Mouse (Mus musculus): ENCODE measurements around the gene Gm10644. TPM values are rescaled to one million over a fixed set of nuclear protein-coding genes. Genes with fewer than 3 reads are reported as not detected.

Gene Gm10644
- polyA plus RNA-seq, 1 experiment from 2014 or later: 0.85 TPM

DNA sequence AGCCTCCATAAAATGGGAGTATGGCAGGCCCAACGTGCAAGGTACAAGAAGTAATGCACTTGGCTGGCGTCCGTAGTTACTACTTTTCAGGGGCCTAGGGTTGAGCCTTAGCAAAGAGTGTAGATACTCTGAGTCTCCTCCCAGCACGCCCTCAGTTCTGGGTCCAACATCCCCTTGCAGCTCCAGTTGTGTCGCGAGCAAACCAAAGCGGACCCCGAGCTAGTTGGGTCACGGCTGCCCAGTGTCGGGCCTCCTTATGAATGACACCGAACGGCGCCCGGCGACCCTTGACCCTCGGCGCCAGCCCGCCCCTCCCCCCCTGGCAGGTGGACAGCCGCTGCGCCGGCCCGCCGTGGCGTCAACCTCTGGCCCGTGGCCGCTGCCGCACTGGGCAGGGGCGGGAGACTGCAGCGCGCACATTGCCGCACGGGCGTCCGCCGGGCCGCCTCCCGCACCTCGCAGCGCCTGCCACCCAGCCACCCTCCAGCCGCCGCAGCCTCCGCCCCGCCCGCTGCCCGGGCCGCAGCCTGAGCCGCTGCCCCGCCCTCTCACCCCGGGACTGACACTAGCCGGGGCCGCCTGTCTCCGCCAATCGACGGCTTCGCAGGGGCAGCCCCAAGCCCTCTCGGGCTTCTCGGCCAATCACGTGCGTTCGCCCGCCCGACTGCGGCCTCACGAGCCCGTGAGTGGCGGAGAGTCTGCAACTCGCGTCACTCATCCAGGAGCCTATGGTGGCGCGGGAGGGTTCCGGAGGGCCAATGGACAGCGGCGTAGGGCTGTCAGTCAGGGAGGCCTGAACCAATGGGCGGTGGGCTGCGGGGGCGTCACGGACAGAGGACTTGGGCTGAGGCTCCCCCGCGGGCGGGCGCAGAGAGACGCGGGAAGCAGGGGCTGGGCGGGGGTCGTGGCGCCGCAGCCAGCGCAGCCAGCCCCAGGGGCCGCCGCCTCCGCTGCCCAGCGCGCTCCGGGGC lies 17.4 kb upstream of the Gm10644 start, which contains the start of gene Prkaca:
Gene Prkaca, plus strand, starts transcription at position 844 of the 971 bp plus-strand sequence.
- Histone ChIP-seq H3K36me3 (ENCODE audit: insufficient read depth, low read length) (peaks cover 14% of the 10 kb centered on the region; the same call in 1 of the 2 replicates), H3K9me3 (ENCODE audit: low read length) (no peaks in the 10 kb centered on the region), H3K4me3 (ENCODE audit: low read length) (peak within 1 kb of the TSS; percentile 93), H3K4me1 (ENCODE audit: insufficient read depth, low read length) (peaks cover 25% of the 10 kb centered on the region), H3K27ac (ENCODE audit: low read length) (peak within 1 kb of the TSS; percentile 74), H3K4me2 (replicated peaks; ENCODE audit: low read depth, low read length) (peak within 1 kb of the TSS; percentile 88), H3K27me3 (ENCODE audit: insufficient read depth, low read length) (no peaks in the 10 kb centered on the region), H3K9ac (replicated peaks; ENCODE audit: low read length) (peak within 1 kb of the TSS; percentile 90)
- 0% methylated on average over 72 of the region's 94 CpGs for WGBS
- ATAC-seq (ENCODE audit: low FRiP score, low TSS enrichment): peak; percentile 100

DNA sequence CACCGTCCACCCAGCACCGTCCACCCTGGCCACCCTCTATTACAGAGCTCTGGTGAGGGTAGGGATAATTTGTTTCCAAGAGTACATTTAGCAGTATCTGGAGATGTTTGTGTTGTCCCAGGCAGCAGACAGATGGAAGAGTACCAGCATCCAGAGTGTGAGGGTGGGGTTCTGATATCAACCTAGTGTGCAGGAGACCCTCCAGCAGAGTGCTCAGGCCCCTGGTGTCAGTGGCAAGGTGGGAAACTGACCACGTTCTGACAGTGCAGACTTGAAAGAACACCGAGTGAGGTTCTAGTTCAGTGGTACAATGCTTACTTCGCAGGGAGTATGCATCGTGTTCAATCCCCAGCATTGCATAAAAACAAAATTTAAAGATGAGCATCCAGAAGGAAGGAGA lies 16.7 kb upstream of the Gm10644 start:
- WGBS: 74% methylated on average over 6 of the region's 6 CpGs
- H3K4me3 ChIP-seq (ENCODE audit: low read length): peak overlapping the region; percentile 93
- H3K27ac ChIP-seq (ENCODE audit: low read length): peak overlapping the region; percentile 74; the same call in 1 of the 2 replicates
- H3K27me3 ChIP-seq (ENCODE audit: insufficient read depth, low read length): no peaks in the 10 kb centered on the region
- peak overlapping the region; percentile 88 for H3K4me2 ChIP-seq (replicated peaks; ENCODE audit: low read depth, low read length)
- H3K36me3 ChIP-seq (ENCODE audit: insufficient read depth, low read length): peaks cover 18% of the 10 kb centered on the region; the same call in 1 of the 2 replicates
- peaks cover 18% of the 10 kb centered on the region for H3K4me1 ChIP-seq (ENCODE audit: insufficient read depth, low read length)
- H3K9ac ChIP-seq (replicated peaks; ENCODE audit: low read length): peak overlapping the region; percentile 78
- ATAC-seq (ENCODE audit: low FRiP score, low TSS enrichment): no peak
- no peaks in the 10 kb centered on the region for H3K9me3 ChIP-seq (ENCODE audit: low read length)

DNA sequence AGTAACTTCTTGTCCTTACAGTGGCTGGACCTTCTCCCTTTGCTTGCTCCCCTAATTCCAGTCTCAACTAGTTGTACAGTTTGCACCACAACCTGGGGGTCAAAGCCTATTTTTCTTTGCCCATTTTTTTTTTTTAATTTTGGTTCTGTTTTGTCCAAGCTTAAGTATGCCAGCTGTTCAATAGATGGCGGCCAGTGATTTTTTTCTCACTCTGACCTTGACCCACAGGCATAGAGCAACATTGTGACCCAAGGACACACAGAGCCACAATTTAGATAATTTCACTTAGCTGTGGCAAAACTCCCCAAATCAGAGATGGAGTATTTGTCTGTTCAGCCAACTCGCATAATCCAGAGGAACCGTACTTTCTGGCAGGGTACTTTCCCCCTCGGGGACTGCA lies 16.1 kb upstream of the Gm10644 start:
- ATAC-seq (ENCODE audit: low FRiP score, low TSS enrichment): no peak
- Histone ChIP-seq H3K36me3 (ENCODE audit: insufficient read depth, low read length) (peaks cover 18% of the 10 kb centered on the region; the same call in 1 of the 2 replicates), H3K27me3 (ENCODE audit: insufficient read depth, low read length) (no peaks in the 10 kb centered on the region), H3K4me1 (ENCODE audit: insufficient read depth, low read length) (peaks cover 18% of the 10 kb centered on the region), H3K9ac (replicated peaks; ENCODE audit: low read length) (no peak overlapping the region), H3K27ac (ENCODE audit: low read length) (no peak overlapping the region), H3K4me2 (replicated peaks; ENCODE audit: low read depth, low read length) (no peak overlapping the region), H3K4me3 (ENCODE audit: low read length) (no peak overlapping the region), H3K9me3 (ENCODE audit: low read length) (no peaks in the 10 kb centered on the region)
- WGBS: 92% methylated on average over 4 of the region's 4 CpGs

DNA sequence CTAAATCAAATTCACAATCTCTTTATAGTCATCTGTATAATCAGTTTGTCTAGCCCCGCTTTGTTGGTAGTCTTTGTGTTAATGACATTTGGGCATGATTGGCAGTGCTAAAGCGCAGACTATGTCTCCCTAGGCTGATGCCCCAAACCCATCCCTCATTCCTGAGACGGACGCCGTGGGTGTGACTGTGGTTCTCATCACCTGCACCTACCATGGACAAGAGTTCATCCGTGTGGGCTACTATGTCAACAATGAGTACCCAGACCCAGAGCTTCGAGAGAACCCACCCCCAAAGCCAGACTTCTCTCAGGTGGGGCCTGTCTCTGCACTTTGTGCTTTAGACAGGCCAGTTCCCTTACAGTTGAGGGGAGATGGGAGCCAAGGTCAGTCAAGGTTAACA lies 12.7 kb upstream of the Gm10644 start:
- Histone ChIP-seq H3K36me3 (ENCODE audit: insufficient read depth, low read length) (peaks cover 23% of the 10 kb centered on the region; the same call in 1 of the 2 replicates), H3K4me1 (ENCODE audit: insufficient read depth, low read length) (peaks cover 5% of the 10 kb centered on the region; the same call in 1 of the 2 replicates), H3K4me2 (replicated peaks; ENCODE audit: low read depth, low read length) (no peak overlapping the region), H3K9me3 (ENCODE audit: low read length) (no peaks in the 10 kb centered on the region), H3K27me3 (ENCODE audit: insufficient read depth, low read length) (no peaks in the 10 kb centered on the region), H3K27ac (ENCODE audit: low read length) (no peak overlapping the region), H3K9ac (replicated peaks; ENCODE audit: low read length) (no peak overlapping the region), H3K4me3 (ENCODE audit: low read length) (no peak overlapping the region)
- WGBS: 90% methylated on average over 7 of the region's 7 CpGs
- ATAC-seq (ENCODE audit: low FRiP score, low TSS enrichment): no peak

DNA sequence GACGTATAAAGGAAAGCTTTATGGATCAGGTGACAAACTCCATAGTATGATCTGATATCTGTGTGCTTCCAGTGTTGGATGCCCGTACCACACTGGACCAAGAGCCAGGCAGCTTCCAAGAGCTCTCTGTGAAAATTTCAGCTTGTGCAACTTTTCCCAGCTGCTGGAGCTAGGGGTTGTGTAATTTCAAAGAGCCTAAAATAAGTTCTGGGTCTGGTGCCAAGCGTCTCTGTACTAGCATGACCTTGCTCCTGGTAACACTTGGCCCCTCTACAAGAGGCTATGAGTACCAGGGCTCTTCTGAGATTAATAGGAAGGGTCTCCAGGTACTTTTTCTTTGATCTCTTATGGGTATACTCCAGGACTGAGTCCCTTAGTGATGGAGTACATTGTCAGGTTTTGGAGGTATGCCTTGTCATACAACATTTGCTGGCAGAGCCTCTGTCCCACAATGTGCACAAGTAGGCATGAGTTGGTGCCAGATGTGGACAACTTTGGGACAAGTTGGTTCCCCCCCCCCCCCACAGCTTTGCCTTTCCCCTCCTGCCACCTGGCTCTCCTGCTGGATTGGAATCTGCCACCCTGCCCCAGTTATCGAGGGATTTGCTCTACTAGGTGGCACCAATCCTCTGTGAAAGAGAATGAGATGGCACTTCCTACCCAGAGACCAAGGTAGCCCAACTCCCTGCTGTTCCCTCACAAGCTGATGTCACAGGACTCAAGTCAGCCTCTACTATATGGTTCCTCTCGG lies 9.2 kb upstream of the Gm10644 start:
- Histone ChIP-seq H3K9me3 (ENCODE audit: low read length) (no peaks in the 10 kb centered on the region), H3K4me3 (ENCODE audit: low read length) (no peak overlapping the region), H3K27ac (ENCODE audit: low read length) (no peak overlapping the region), H3K4me1 (ENCODE audit: insufficient read depth, low read length) (no peaks in the 10 kb centered on the region), H3K9ac (replicated peaks; ENCODE audit: low read length) (no peak overlapping the region), H3K27me3 (ENCODE audit: insufficient read depth, low read length) (no peaks in the 10 kb centered on the region), H3K36me3 (ENCODE audit: insufficient read depth, low read length) (peaks cover 16% of the 10 kb centered on the region; the same call in 1 of the 2 replicates), H3K4me2 (replicated peaks; ENCODE audit: low read depth, low read length) (no peak overlapping the region)
- no peak for ATAC-seq (ENCODE audit: low FRiP score, low TSS enrichment)
- WGBS: 89% methylated on average over 5 of the region's 5 CpGs

DNA sequence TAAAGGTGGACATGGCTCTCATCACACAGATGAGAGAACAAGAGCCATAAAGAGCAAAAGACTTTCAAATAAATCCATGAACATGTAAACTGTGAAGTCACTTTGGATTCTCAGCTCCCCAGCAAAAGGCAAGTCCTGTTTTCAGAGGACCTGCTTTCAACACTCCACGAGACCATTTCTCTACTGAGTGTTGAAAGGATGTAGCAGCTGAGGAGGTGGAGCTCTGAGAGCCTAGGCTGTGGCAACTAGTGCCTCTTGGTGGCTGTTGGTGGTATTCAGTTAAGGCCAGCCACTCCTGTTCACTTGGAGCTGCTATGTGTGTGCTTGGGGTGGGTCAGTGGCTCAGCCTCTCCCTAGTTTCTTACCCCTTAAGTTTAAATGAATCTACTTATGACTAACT lies 1.8 kb upstream of the Gm10644 start:
- no peak for ATAC-seq (ENCODE audit: low FRiP score, low TSS enrichment)
- Histone ChIP-seq H3K4me3 (ENCODE audit: low read length) (peak overlapping the region; percentile 84), H3K27ac (ENCODE audit: low read length) (no peak overlapping the region), H3K36me3 (ENCODE audit: insufficient read depth, low read length) (no peaks in the 10 kb centered on the region), H3K4me1 (ENCODE audit: insufficient read depth, low read length) (peaks cover 18% of the 10 kb centered on the region), H3K27me3 (ENCODE audit: insufficient read depth, low read length) (no peaks in the 10 kb centered on the region), H3K9ac (replicated peaks; ENCODE audit: low read length) (peak overlapping the region; percentile 72; the same call in 1 of the 2 replicates), H3K9me3 (ENCODE audit: low read length) (no peaks in the 10 kb centered on the region), H3K4me2 (replicated peaks; ENCODE audit: low read depth, low read length) (peak overlapping the region; percentile 85)
- WGBS: 46% methylated on average over 1 of the region's 1 CpGs

DNA sequence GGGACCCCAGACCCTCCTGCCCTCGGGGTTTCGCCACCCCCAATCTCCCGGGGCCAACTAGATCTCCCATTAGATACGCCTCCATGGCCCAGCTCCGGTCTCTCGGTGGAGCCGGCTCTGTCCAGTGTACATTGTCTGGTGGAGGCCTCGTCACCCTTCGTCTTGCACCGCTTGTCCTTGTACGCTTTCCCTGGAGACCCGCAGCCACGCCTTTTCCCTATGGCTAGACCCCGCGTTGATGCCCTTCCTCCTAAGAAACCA lies 883 bp upstream of the Gm10644 start:
- Histone ChIP-seq H3K4me1 (ENCODE audit: insufficient read depth, low read length) (peaks cover 18% of the 10 kb centered on the region), H3K9me3 (ENCODE audit: low read length) (no peaks in the 10 kb centered on the region), H3K36me3 (ENCODE audit: insufficient read depth, low read length) (no peaks in the 10 kb centered on the region), H3K27me3 (ENCODE audit: insufficient read depth, low read length) (no peaks in the 10 kb centered on the region), H3K4me3 (ENCODE audit: low read length) (peak overlapping the region; percentile 84), H3K27ac (ENCODE audit: low read length) (no peak overlapping the region), H3K9ac (replicated peaks; ENCODE audit: low read length) (peak overlapping the region; percentile 72), H3K4me2 (replicated peaks; ENCODE audit: low read depth, low read length) (peak overlapping the region; percentile 85)
- no peak for ATAC-seq (ENCODE audit: low FRiP score, low TSS enrichment)
- under 1% methylated on average over 15 of the region's 15 CpGs for WGBS

DNA sequence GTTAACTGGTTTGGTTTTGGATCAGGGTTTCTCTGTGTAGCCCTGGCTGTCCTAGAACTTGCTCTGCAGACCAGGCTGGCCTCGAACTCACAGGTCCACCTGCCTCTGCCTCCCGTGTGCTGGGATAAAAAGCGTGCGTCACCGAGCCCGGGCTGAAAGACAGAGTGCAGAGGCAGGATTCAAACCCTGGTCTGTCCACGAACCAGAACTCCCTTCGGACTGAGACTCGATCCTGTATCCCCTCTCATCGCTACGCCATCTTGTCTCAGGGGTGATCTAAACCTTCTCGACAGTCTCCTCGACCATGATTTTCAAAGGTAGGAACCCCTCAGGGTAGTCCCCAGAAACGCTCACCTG lies 278 bp downstream of the Gm10644 start:
- no peak overlapping the region for H3K27ac ChIP-seq (ENCODE audit: low read length)
- H3K9ac ChIP-seq (replicated peaks; ENCODE audit: low read length): peak overlapping the region; percentile 64
- WGBS: under 1% methylated on average over 14 of the region's 14 CpGs
- H3K4me3 ChIP-seq (ENCODE audit: low read length): peak overlapping the region; percentile 84
- no peaks in the 10 kb centered on the region for H3K9me3 ChIP-seq (ENCODE audit: low read length)
- no peaks in the 10 kb centered on the region for H3K36me3 ChIP-seq (ENCODE audit: insufficient read depth, low read length)
- H3K4me1 ChIP-seq (ENCODE audit: insufficient read depth, low read length): peaks cover 18% of the 10 kb centered on the region
- no peaks in the 10 kb centered on the region for H3K27me3 ChIP-seq (ENCODE audit: insufficient read depth, low read length)
- peak overlapping the region; percentile 63 for H3K4me2 ChIP-seq (replicated peaks; ENCODE audit: low read depth, low read length)
- ATAC-seq (ENCODE audit: low FRiP score, low TSS enrichment): no peak

DNA sequence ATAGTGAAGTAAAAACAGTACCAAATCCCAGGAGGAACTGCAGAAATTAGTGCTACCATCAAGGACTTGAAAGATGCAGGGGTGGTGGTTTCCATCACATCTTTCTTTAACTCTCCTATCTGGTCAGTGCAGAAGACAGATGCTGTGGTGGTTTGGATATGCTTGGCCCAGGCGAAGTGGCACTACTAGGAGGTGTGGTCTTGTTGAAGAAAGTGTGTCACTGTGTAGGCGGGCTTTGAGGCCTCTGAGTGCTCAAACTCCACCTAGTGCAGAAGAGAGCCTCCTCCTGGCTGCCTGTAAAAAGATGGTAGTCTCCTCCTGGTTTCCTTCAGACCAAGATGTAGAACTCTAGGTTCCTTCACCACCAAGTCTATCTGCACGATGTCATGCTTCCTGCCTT lies 9.5 kb downstream of the Gm10644 start:
- Histone ChIP-seq H3K4me2 (replicated peaks; ENCODE audit: low read depth, low read length) (no peak overlapping the region), H3K4me1 (ENCODE audit: insufficient read depth, low read length) (no peaks in the 10 kb centered on the region), H3K27me3 (ENCODE audit: insufficient read depth, low read length) (no peaks in the 10 kb centered on the region), H3K4me3 (ENCODE audit: low read length) (no peak overlapping the region), H3K36me3 (ENCODE audit: insufficient read depth, low read length) (no peaks in the 10 kb centered on the region), H3K9me3 (ENCODE audit: low read length) (no peaks in the 10 kb centered on the region), H3K9ac (replicated peaks; ENCODE audit: low read length) (no peak overlapping the region), H3K27ac (ENCODE audit: low read length) (no peak overlapping the region)
- no peak for ATAC-seq (ENCODE audit: low FRiP score, low TSS enrichment)
- WGBS: 64% methylated on average over 3 of the region's 3 CpGs
